Mouse (Mus musculus): ENCODE data around the gene Btrc. TPM values are rescaled to one million over a fixed set of nuclear protein-coding genes. Genes with fewer than 3 reads are reported as not detected.

Gene Btrc
- polyA plus RNA-seq, 1 experiment: 66.5 TPM

- TF ChIP-seq CTCF (IDR thresholded peaks at IDR 0.05; ENCODE audit: borderline replicate concordance, insufficient read depth, low read depth, low read length) (no peak), POLR2A (IDR thresholded peaks at IDR 0.05; ENCODE audit: borderline replicate concordance, insufficient read depth, low read length) (no peak)
- no peak overlapping the region for H3K4me3 ChIP-seq (replicated peaks; ENCODE audit: insufficient read depth, low read depth, low read length)
- no peaks in the 10 kb centered on the region for H3K27me3 ChIP-seq (ENCODE audit: control insufficient read depth, insufficient read depth, low read length)
- 81% methylated on average over 10 of the region's 10 CpGs for WGBS
- H3K27ac ChIP-seq (ENCODE audit: insufficient read depth, low read length): no peak overlapping the region
- DNase-seq: no peak
- no peaks in the 10 kb centered on the region for H3K4me1 ChIP-seq (ENCODE audit: control insufficient read depth, insufficient read depth, low read length)
Observed at GRCm38 (mm10) chr19:45494121-45494775, 130.7 kb downstream of the Btrc start.

GRCm38 (mm10) chr19:45505446-45505845 is 141.9 kb downstream of the Btrc start:
- no peak for TF ChIP-seq CTCF (IDR thresholded peaks at IDR 0.05; ENCODE audit: borderline replicate concordance, insufficient read depth, low read depth, low read length)
- no peak for TF ChIP-seq POLR2A (IDR thresholded peaks at IDR 0.05; ENCODE audit: borderline replicate concordance, insufficient read depth, low read length)
- Histone ChIP-seq H3K27me3 (ENCODE audit: control insufficient read depth, insufficient read depth, low read length) (no peaks in the 10 kb centered on the region), H3K27ac (ENCODE audit: insufficient read depth, low read length) (no peak overlapping the region), H3K4me1 (ENCODE audit: control insufficient read depth, insufficient read depth, low read length) (peaks cover 6% of the 10 kb centered on the region; the same call in 1 of the 2 replicates), H3K4me3 (replicated peaks; ENCODE audit: insufficient read depth, low read depth, low read length) (no peak overlapping the region)
- 94% methylated on average over 7 of the region's 7 CpGs for WGBS
- no peak for DNase-seq

- no peak overlapping the region for H3K4me3 ChIP-seq (replicated peaks; ENCODE audit: insufficient read depth, low read depth, low read length)
- H3K4me1 ChIP-seq (ENCODE audit: control insufficient read depth, insufficient read depth, low read length): peaks cover 6% of the 10 kb centered on the region; the same call in 1 of the 2 replicates
- H3K27ac ChIP-seq (ENCODE audit: insufficient read depth, low read length): no peak overlapping the region
- no peaks in the 10 kb centered on the region for H3K27me3 ChIP-seq (ENCODE audit: control insufficient read depth, insufficient read depth, low read length)
- WGBS: 17% methylated on average over 19 of the region's 19 CpGs
- peak; percentile 70 to 77 for DNase-seq
- no peak for TF ChIP-seq CTCF (IDR thresholded peaks at IDR 0.05; ENCODE audit: borderline replicate concordance, insufficient read depth, low read depth, low read length)
- TF ChIP-seq POLR2A (IDR thresholded peaks at IDR 0.05; ENCODE audit: borderline replicate concordance, insufficient read depth, low read length): no peak
Observed at GRCm38 (mm10) chr19:45507531-45507930, 144.0 kb downstream of the Btrc start.

- no peak overlapping the region for H3K4me3 ChIP-seq (replicated peaks; ENCODE audit: insufficient read depth, low read depth, low read length)
- TF ChIP-seq POLR2A (IDR thresholded peaks at IDR 0.05; ENCODE audit: borderline replicate concordance, insufficient read depth, low read length) (no peak), CTCF (IDR thresholded peaks at IDR 0.05; ENCODE audit: borderline replicate concordance, insufficient read depth, low read depth, low read length) (no peak)
- WGBS: 92% methylated on average over 3 of the region's 3 CpGs
- DNase-seq: no peak
- H3K27me3 ChIP-seq (ENCODE audit: control insufficient read depth, insufficient read depth, low read length): no peaks in the 10 kb centered on the region
- H3K4me1 ChIP-seq (ENCODE audit: control insufficient read depth, insufficient read depth, low read length): peaks cover 6% of the 10 kb centered on the region; the same call in 1 of the 2 replicates
- H3K27ac ChIP-seq (ENCODE audit: insufficient read depth, low read length): no peak overlapping the region
Observed at GRCm38 (mm10) chr19:45510680-45511079, 147.1 kb downstream of the Btrc start.

- peaks cover 6% of the 10 kb centered on the region; the same call in 1 of the 2 replicates for H3K4me1 ChIP-seq (ENCODE audit: control insufficient read depth, insufficient read depth, low read length)
- DNase-seq: no peak
- no peak overlapping the region for H3K27ac ChIP-seq (ENCODE audit: insufficient read depth, low read length)
- WGBS: 27% methylated on average over 4 of the region's 4 CpGs
- H3K4me3 ChIP-seq (replicated peaks; ENCODE audit: insufficient read depth, low read depth, low read length): no peak overlapping the region
- no peaks in the 10 kb centered on the region for H3K27me3 ChIP-seq (ENCODE audit: control insufficient read depth, insufficient read depth, low read length)
- TF ChIP-seq CTCF (IDR thresholded peaks at IDR 0.05; ENCODE audit: borderline replicate concordance, insufficient read depth, low read depth, low read length) (no peak), POLR2A (IDR thresholded peaks at IDR 0.05; ENCODE audit: borderline replicate concordance, insufficient read depth, low read length) (no peak)
Observed at GRCm38 (mm10) chr19:45511406-45511805, 147.9 kb downstream of the Btrc start.

- H3K27me3 ChIP-seq (ENCODE audit: control insufficient read depth, insufficient read depth, low read length): no peaks in the 10 kb centered on the region
- 97% methylated on average over 2 of the region's 2 CpGs for WGBS
- no peak for DNase-seq
- no peaks in the 10 kb centered on the region for H3K4me1 ChIP-seq (ENCODE audit: control insufficient read depth, insufficient read depth, low read length)
- no peak overlapping the region for H3K4me3 ChIP-seq (replicated peaks; ENCODE audit: insufficient read depth, low read depth, low read length)
- H3K27ac ChIP-seq (ENCODE audit: insufficient read depth, low read length): no peak overlapping the region
- TF ChIP-seq CTCF (IDR thresholded peaks at IDR 0.05; ENCODE audit: borderline replicate concordance, insufficient read depth, low read depth, low read length): no peak
Observed at GRCm38 (mm10) chr19:45515341-45515740, 151.8 kb downstream of the Btrc start.

- no peak for DNase-seq
- WGBS: 87% methylated on average over 12 of the region's 12 CpGs
- Histone ChIP-seq H3K4me1 (ENCODE audit: control insufficient read depth, insufficient read depth, low read length) (no peaks in the 10 kb centered on the region), H3K27ac (ENCODE audit: insufficient read depth, low read length) (no peak overlapping the region), H3K27me3 (ENCODE audit: control insufficient read depth, insufficient read depth, low read length) (no peaks in the 10 kb centered on the region), H3K4me3 (replicated peaks; ENCODE audit: insufficient read depth, low read depth, low read length) (no peak overlapping the region)
- TF ChIP-seq POLR2A (IDR thresholded peaks at IDR 0.05; ENCODE audit: borderline replicate concordance, insufficient read depth, low read length) (no peak), CTCF (IDR thresholded peaks at IDR 0.05; ENCODE audit: borderline replicate concordance, insufficient read depth, low read depth, low read length) (no peak)
Observed at GRCm38 (mm10) chr19:45516264-45516663, 152.7 kb downstream of the Btrc start.

- no peaks in the 10 kb centered on the region for H3K4me1 ChIP-seq (ENCODE audit: control insufficient read depth, insufficient read depth, low read length)
- H3K27me3 ChIP-seq (ENCODE audit: control insufficient read depth, insufficient read depth, low read length): no peaks in the 10 kb centered on the region
Observed at GRCm38 (mm10) chr19:45527382-45527781, 163.8 kb downstream of the Btrc start.

More at GRCm38 (mm10) chr19:45527382-45527781, 163.8 kb downstream of the Btrc start:
- no peak for DNase-seq
- 96% methylated on average over 7 of the region's 7 CpGs for WGBS
- no peak overlapping the region for H3K4me3 ChIP-seq (replicated peaks; ENCODE audit: insufficient read depth, low read depth, low read length)
- TF ChIP-seq POLR2A (IDR thresholded peaks at IDR 0.05; ENCODE audit: borderline replicate concordance, insufficient read depth, low read length) (no peak), CTCF (IDR thresholded peaks at IDR 0.05; ENCODE audit: borderline replicate concordance, insufficient read depth, low read depth, low read length) (no peak)
- no peak overlapping the region for H3K27ac ChIP-seq (ENCODE audit: insufficient read depth, low read length)

Data from cerebellum, adult 2 months (tissue).